Mouse (Mus musculus) intestine, postnatal 0 days (tissue): Measurements from ENCODE around the gene Olfr609. TPM values are rescaled to one million over a fixed set of nuclear protein-coding genes. Genes with fewer than 3 reads are reported as not detected.
"Not testable (repeated sequence)": the region's sequence is repeated elsewhere in the genome, so short reads cannot be mapped to it uniquely, and the experiment has no call there.

Experiments
- ATAC-seq: fragments of 200-750 bp; cut with Nextera tagmentation; 2 replicates; pipeline ENCODE4 v1.8.0; 2017; ENCODE audit warnings: mild to moderate bottlenecking, moderate TSS enrichment, moderate library complexity
- H3K27ac ChIP-seq: fragments of 300-500 bp; sonication (generic); 2 replicates; pipeline ENCODE4 v1.5.1; 2014; ENCODE audit warnings: mild to moderate bottlenecking, low read depth, low read length, moderate library complexity
- H3K27me3 ChIP-seq: fragments of 300-500 bp; sonication (generic); replicated peaks from 2 replicates; pipeline ENCODE4 v1.6.1; 2014; ENCODE audit warnings: low read length, mixed read lengths; ENCODE audit not compliant: control insufficient read depth, insufficient read depth
- H3K36me3 ChIP-seq: fragments of 300-500 bp; sonication (generic); 2 replicates; pipeline ENCODE4 v1.6.1; 2014; ENCODE audit warnings: mild to moderate bottlenecking, moderate library complexity; ENCODE audit not compliant: control insufficient read depth, insufficient read depth
- H3K4me1 ChIP-seq: fragments of 300-500 bp; sonication (generic); replicated peaks from 2 replicates; pipeline ENCODE4 v1.6.1; 2014; ENCODE audit warnings: antibody characterized with exemption, low read length, mixed read lengths; ENCODE audit not compliant: control insufficient read depth, insufficient read depth
- H3K4me2 ChIP-seq: fragments of 300-500 bp; sonication (generic); replicated peaks from 2 replicates; pipeline ENCODE4 v1.6.1; 2014; ENCODE audit warnings: low read depth, mild to moderate bottlenecking, moderate library complexity
- H3K4me3 ChIP-seq: fragments of 300-500 bp; sonication (generic); 2 replicates; pipeline ENCODE4 v1.5.1; 2014; ENCODE audit warnings: low read depth, low read length
- H3K9ac ChIP-seq: fragments of 300-500 bp; sonication (generic); 2 replicates; pipeline ENCODE4 v1.6.1; 2014; ENCODE audit warnings: mild to moderate bottlenecking, low read depth, low read length
- H3K9me3 ChIP-seq: fragments of 300-500 bp; sonication (generic); 2 replicates; pipeline ENCODE4 v1.6.1; 2016; ENCODE audit warnings: mixed run types; ENCODE audit not compliant: control insufficient read depth
- CTCF ChIP-seq: sonication (generic); IDR thresholded peaks from 2 replicates; pipeline ENCODE4 v1.5.1; 2016; ENCODE audit warnings: low read depth, mild to moderate bottlenecking, control low read depth, antibody characterized with exemption, moderate library complexity
- WGBS: fragments of 180-500 bp; shearing (Covaris S2); extraction: QIAGEN DNeasy Blood & Tissue Kit; methylation state at CpG from one replicate; pipeline ENCODE4 v1.1.7; 2014; 5-methylcytosine and 5-hydroxymethylcytosine counted together
- polyA plus RNA-seq: library from polyadenylated mRNA; unstranded; fragments of >200 nt; fragmentation: Nextera tagmentation; extraction: Ambion mirVana; gene quantifications from 2 replicates; pipeline ENCODE4 v1.2.1, GENCODE M21; 2015

Olfr609 gene
- polyA plus RNA-seq = not detected in 2 replicates

GRCm38 (mm10) chr7:103497962-103498361 is at the start of gene Olfr609:
Gene Olfr609 (minus strand): TSS chr7:103498062.
- no peak for ATAC-seq
- no peaks in the 10 kb centered on the region for H3K36me3 ChIP-seq
- H3K27ac ChIP-seq = no peak within 1 kb of the TSS
- no peaks in the 10 kb centered on the region for H3K9me3 ChIP-seq
- H3K27me3 ChIP-seq = no peaks in the 10 kb centered on the region
- WGBS = 33% methylated on average over 1 of the region's 1 CpGs
- no peak for TF ChIP-seq CTCF
- no peak within 1 kb of the TSS for H3K4me3 ChIP-seq
- no peak within 1 kb of the TSS for H3K9ac ChIP-seq
- H3K4me1 ChIP-seq = no peaks in the 10 kb centered on the region
- no peak within 1 kb of the TSS for H3K4me2 ChIP-seq

GRCm38 (mm10) chr7:103542617-103543016 is 44.8 kb upstream of the Olfr609 start, which contains the start of gene Olfr612:
Gene Olfr612 (minus strand): TSS chr7:103542717.
- WGBS = 78% methylated on average over 2 of the region's 2 CpGs
- not testable (repeated sequence) for H3K4me2 ChIP-seq, H3K36me3 ChIP-seq

GRCm38 (mm10) chr7:103520746-103521145 is 22.9 kb upstream of the Olfr609 start, which contains the start of gene Olfr611:
Gene Olfr611 (minus strand): TSS chr7:103520846.
- not testable (repeated sequence) for H3K27ac ChIP-seq, H3K9ac ChIP-seq, H3K4me2 ChIP-seq, H3K27me3 ChIP-seq, H3K36me3 ChIP-seq, H3K4me1 ChIP-seq, H3K9me3 ChIP-seq, H3K4me3 ChIP-seq, ATAC-seq
- WGBS = 68% methylated on average over 1 of the region's 1 CpGs

More at GRCm38 (mm10) chr7:103542617-103543016, 44.8 kb upstream of the Olfr609 start, which contains the start of gene Olfr612:
- not testable (repeated sequence) for H3K4me1 ChIP-seq, H3K27ac ChIP-seq, H3K4me3 ChIP-seq, H3K9ac ChIP-seq, ATAC-seq, H3K27me3 ChIP-seq, H3K9me3 ChIP-seq

- ATAC-seq = no peak
- H3K4me3 ChIP-seq = no peak within 1 kb of the TSS
- H3K36me3 ChIP-seq = no peaks in the 10 kb centered on the region
- H3K4me1 ChIP-seq = no peaks in the 10 kb centered on the region
- 86% methylated on average over 2 of the region's 2 CpGs for WGBS
- no peak within 1 kb of the TSS for H3K9ac ChIP-seq
- no peak within 1 kb of the TSS for H3K4me2 ChIP-seq
- no peak for TF ChIP-seq CTCF
- H3K9me3 ChIP-seq = no peaks in the 10 kb centered on the region
- H3K27me3 ChIP-seq = no peaks in the 10 kb centered on the region
- no peak within 1 kb of the TSS for H3K27ac ChIP-seq
Measured at GRCm38 (mm10) chr7:103512022-103512421, 14.2 kb upstream of the Olfr609 start, which contains the start of gene Olfr610. Gene Olfr610 (minus strand): TSS chr7:103512122.

GRCm38 (mm10) chr7:103477106-103477505 is 20.8 kb downstream of the Olfr609 start:
- H3K27me3 ChIP-seq, H3K4me1 ChIP-seq, H3K4me3 ChIP-seq, H3K36me3 ChIP-seq, H3K9ac ChIP-seq, H3K9me3 ChIP-seq, H3K27ac ChIP-seq, ATAC-seq, H3K4me2 ChIP-seq: not testable (repeated sequence)
- WGBS = 71% methylated on average over 9 of the region's 9 CpGs

GRCm38 (mm10) chr7:103469577-103469976 is 28.3 kb downstream of the Olfr609 start, which contains the start of gene Olfr608:
Gene Olfr608 (plus strand): TSS chr7:103469877.
- no peak for TF ChIP-seq CTCF
- no peaks in the 10 kb centered on the region for H3K36me3 ChIP-seq
- no peak within 1 kb of the TSS for H3K27ac ChIP-seq
- H3K4me2 ChIP-seq = no peak within 1 kb of the TSS
- no peaks in the 10 kb centered on the region for H3K4me1 ChIP-seq
- no peak within 1 kb of the TSS for H3K9ac ChIP-seq
- no peaks in the 10 kb centered on the region for H3K27me3 ChIP-seq
- H3K9me3 ChIP-seq = no peaks in the 10 kb centered on the region
- H3K4me3 ChIP-seq = no peak within 1 kb of the TSS
- ATAC-seq = no peak

GRCm38 (mm10) chr7:103460590-103460989 is 37.3 kb downstream of the Olfr609 start:
- no peak overlapping the region for H3K9ac ChIP-seq
- no peak for ATAC-seq
- no peaks in the 10 kb centered on the region for H3K36me3 ChIP-seq
- 87% methylated on average over 5 of the region's 5 CpGs for WGBS
- H3K4me2 ChIP-seq = no peak overlapping the region
- no peaks in the 10 kb centered on the region for H3K4me1 ChIP-seq
- no peak overlapping the region for H3K4me3 ChIP-seq
- H3K27ac ChIP-seq = no peak overlapping the region
- H3K9me3 ChIP-seq = no peaks in the 10 kb centered on the region
- no peak for TF ChIP-seq CTCF
- no peaks in the 10 kb centered on the region for H3K27me3 ChIP-seq
